Mouse (Mus musculus) hindbrain, embryonic 14.5 days (tissue): ENCODE measurements at regions not wholly inside any gene's neighbourhood (a gene's known extent, or its start where the extent isn't known, plus 50 kb on each side); places are given as distances from the start of the nearest gene placed in this dataset.

ENCODE experiments used
- ATAC-seq: fragments of 200-750 bp; cut with Nextera tagmentation; 2 replicates; pipeline ENCODE4 v1.8.0; 2017; ENCODE audit warnings: moderate number of reproducible peaks, mild to moderate bottlenecking, moderate TSS enrichment, moderate library complexity; ENCODE audit not compliant: low FRiP score
- DNase-seq: peaks from one replicate; pipeline ENCODE4 v3.0.0-alpha.2; 2015; ENCODE audit warnings: low spot score
- H3K27ac ChIP-seq: fragments of 300-500 bp; sonication (generic); 2 replicates; pipeline ENCODE4 v1.5.1; 2014; ENCODE audit warnings: mild to moderate bottlenecking, moderate library complexity
- H3K27me3 ChIP-seq: fragments of 300-500 bp; sonication (generic); 2 replicates; pipeline ENCODE4 v1.6.1; 2014; ENCODE audit warnings: mild to moderate bottlenecking, low read length, mixed read lengths; ENCODE audit not compliant: control insufficient read depth, insufficient read depth
- H3K36me3 ChIP-seq: fragments of 300-500 bp; sonication (generic); replicated peaks from 2 replicates; pipeline ENCODE4 v1.6.1; 2014; ENCODE audit not compliant: control insufficient read depth, insufficient read depth
- H3K4me1 ChIP-seq: fragments of 300-500 bp; sonication (generic); replicated peaks from 2 replicates; pipeline ENCODE4 v1.6.1; 2014; ENCODE audit warnings: antibody characterized with exemption, low read length, mixed read lengths; ENCODE audit not compliant: control insufficient read depth, insufficient read depth
- H3K4me2 ChIP-seq: fragments of 300-500 bp; sonication (generic); replicated peaks from 2 replicates; pipeline ENCODE4 v1.6.1; 2014; ENCODE audit warnings: mild to moderate bottlenecking, moderate library complexity
- H3K4me3 ChIP-seq: fragments of 300-500 bp; sonication (generic); replicated peaks from 2 replicates; pipeline ENCODE4 v1.5.1; 2014; ENCODE audit warnings: mild to moderate bottlenecking, low read length
- H3K9ac ChIP-seq: fragments of 300-500 bp; sonication (generic); 2 replicates; pipeline ENCODE4 v1.6.1; 2014
- H3K9me3 ChIP-seq: fragments of 300-500 bp; sonication (generic); 2 replicates; pipeline ENCODE4 v1.6.1; 2016; ENCODE audit warnings: low read length; ENCODE audit not compliant: control insufficient read depth
- WGBS: fragments of 180-500 bp; shearing (Covaris S2); extraction: QIAGEN DNeasy Blood & Tissue Kit; methylation state at CpG from one replicate; pipeline ENCODE4 v1.1.7; 2014; 5-methylcytosine and 5-hydroxymethylcytosine counted together

DNA sequence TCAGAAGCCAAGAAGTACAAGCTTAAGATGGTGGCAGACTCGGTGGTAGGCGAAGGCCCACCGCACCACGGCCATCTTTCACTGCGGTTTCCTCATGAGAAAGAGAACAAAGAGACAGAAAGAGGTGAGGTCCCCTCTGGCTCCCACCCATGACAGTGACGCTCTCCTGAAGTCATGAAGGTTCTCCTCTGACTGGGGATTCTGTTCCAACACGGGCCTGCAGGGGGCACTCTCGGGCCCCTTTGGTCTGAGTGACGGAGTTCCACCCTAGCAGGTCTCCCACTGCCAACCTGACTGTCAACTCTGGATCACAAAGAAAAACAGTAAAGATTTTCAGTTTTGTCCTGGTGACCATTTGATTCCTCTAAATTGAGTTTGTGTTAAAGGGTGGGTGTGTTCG, 182.9 kb upstream of the Ipo5 start:
- H3K27ac ChIP-seq, result no peak overlapping the region
- DNase-seq (no peak), ATAC-seq (no peak)
- no peak overlapping the region for H3K4me3 ChIP-seq
- no peak overlapping the region for H3K9ac ChIP-seq
- 86% methylated on average over 10 of the region's 10 CpGs for WGBS
- H3K4me1 ChIP-seq, result no peaks in the 10 kb centered on the region
- H3K4me2 ChIP-seq, result no peak overlapping the region
- H3K36me3 ChIP-seq, result no peaks in the 10 kb centered on the region
- H3K27me3 ChIP-seq, result no peaks in the 10 kb centered on the region
- no peaks in the 10 kb centered on the region for H3K9me3 ChIP-seq

DNA sequence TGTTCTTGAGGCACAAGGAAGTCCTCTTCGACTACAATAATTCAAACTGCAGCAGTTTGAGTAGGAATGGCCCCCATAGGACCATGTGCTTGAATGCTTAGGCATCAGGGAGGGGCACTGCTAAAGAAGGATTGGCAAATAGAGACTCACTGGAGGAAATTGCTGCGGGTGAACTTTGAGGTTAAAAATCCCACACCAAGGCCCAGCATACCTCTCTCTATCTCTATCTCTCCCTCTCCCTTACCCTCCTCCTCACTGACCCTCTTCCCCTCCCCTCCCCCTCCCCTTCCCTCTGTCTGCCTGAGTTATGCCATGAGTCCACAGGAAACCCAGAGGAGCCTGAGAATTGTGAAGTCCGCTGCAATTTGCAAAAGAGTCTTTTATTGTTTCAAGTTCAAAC, 180.8 kb upstream of the Ipo5 start:
- no peaks in the 10 kb centered on the region for H3K27me3 ChIP-seq
- H3K4me2 ChIP-seq, result no peak overlapping the region
- H3K4me3 ChIP-seq, result no peak overlapping the region
- no peaks in the 10 kb centered on the region for H3K4me1 ChIP-seq
- H3K9ac ChIP-seq, result no peak overlapping the region
- no peaks in the 10 kb centered on the region for H3K36me3 ChIP-seq
- H3K27ac ChIP-seq, result no peak overlapping the region
- ATAC-seq (no peak), DNase-seq (no peak)
- H3K9me3 ChIP-seq, result no peaks in the 10 kb centered on the region
- 48% methylated on average over 3 of the region's 3 CpGs for WGBS

DNA sequence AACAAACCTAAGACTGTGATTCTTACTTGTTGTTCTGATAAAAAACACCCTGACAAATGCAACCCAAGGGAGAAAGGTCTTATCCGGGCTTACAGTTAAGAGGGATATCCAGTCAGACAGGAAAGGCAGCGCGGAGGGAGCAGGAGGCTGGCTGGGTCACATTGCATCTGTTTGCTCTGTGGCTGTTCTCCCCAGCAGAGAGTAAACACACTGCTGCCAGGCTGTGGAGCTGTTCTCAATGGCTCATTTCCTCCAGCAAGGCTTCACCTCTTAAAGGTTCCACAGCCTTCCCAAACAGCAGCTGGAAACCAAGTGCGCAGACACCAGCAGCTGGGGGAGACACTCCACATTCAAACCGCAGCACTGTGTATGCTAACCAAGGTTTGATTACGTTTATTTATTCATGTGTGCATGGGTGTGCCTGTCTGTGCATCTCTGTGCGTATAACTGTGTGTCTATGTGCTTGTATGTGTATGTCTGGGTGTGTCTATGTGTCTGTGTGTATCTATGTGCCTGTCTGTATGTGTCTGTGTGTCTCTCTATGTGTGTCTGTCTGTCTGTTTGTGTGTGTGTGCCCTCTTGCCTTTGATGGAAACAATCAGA, 179.2 kb upstream of the Ipo5 start:
- H3K27ac ChIP-seq, result no peak overlapping the region
- 73% methylated on average over 7 of the region's 7 CpGs for WGBS
- no peak for ATAC-seq

DNA sequence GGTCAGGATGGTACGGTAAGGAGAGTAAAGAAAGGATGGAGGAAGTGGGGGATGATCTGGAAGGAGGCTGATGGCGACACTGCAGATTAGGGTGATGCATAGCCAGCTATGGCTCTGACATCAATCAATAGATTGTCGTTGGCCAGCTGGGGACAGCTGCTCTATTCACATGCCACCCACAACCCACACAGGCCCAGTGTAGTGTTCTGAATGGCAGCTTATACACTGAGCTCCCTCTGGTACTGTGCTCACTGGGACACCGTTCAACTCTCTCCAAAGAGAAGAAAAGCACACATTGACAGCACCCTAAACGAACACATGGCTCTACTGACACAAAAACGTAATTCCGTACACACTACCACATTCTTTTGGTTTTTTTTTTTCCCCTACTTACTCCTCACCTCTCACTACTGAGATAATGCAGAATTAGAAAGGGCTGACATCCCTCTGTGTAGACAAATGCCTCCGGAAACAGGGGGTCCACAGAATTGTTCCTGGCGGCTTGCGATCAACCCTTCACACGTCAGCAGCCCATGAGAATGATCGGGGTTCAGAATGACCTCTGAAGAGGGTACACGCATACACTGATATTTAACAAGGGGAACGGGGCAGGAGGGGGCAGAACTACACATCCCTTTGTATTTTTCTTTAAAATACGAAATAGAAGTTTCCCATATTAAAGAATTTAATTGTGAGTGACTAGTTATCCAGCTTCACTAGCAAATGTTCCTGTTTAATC, 178.5 kb upstream of the Ipo5 start:
- Histone ChIP-seq H3K4me3 (no peak overlapping the region), H3K27ac (no peak overlapping the region), H3K9ac (no peak overlapping the region), H3K36me3 (no peaks in the 10 kb centered on the region), H3K27me3 (no peaks in the 10 kb centered on the region), H3K4me2 (no peak overlapping the region), H3K9me3 (no peaks in the 10 kb centered on the region), H3K4me1 (no peaks in the 10 kb centered on the region)
- WGBS, result 62% methylated on average over 15 of the region's 15 CpGs
- no peak for ATAC-seq
- no peak for DNase-seq

More for the DNA sequence above, 179.2 kb upstream of the Ipo5 start:
- H3K4me2 ChIP-seq, result no peak overlapping the region
- no peak for DNase-seq
- no peaks in the 10 kb centered on the region for H3K9me3 ChIP-seq
- H3K4me1 ChIP-seq, result no peaks in the 10 kb centered on the region
- H3K4me3 ChIP-seq, result no peak overlapping the region
- H3K27me3 ChIP-seq, result no peaks in the 10 kb centered on the region
- H3K9ac ChIP-seq, result no peak overlapping the region
- H3K36me3 ChIP-seq, result no peaks in the 10 kb centered on the region

DNA sequence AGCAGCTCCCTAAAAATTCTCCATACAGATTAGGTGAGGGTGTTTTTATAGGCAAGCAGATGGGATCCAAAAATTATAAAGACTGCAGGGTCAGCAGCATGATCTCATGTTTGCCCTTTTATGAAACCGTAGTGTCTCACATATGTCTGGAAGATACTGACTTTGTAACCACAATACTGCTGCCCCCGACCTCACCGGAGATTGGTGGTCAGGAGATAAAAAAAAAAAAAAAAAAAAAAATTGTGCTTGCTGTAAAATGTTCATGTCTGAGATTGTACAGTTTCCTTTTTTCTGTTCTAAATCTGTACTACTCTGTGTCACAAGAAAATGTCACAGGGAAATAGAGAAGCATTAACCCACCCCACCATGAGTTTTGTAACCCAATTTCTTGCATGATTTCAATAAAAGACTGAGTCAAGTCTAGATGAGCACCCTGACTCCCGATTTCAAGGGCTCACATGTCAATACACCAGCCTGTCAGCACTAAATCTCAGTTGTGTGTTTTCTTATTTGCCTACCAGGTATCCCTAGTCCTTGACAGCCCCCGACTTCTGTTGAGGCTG, 169.5 kb upstream of the Ipo5 start:
- no peak overlapping the region for H3K9ac ChIP-seq
- DNase-seq, result no peak
- H3K4me2 ChIP-seq, result no peak overlapping the region
- H3K9me3 ChIP-seq, result no peaks in the 10 kb centered on the region
- no peak overlapping the region for H3K27ac ChIP-seq
- no peaks in the 10 kb centered on the region for H3K4me1 ChIP-seq
- no peaks in the 10 kb centered on the region for H3K27me3 ChIP-seq
- H3K4me3 ChIP-seq, result no peak overlapping the region
- 90% methylated on average over 5 of the region's 5 CpGs for WGBS
- ATAC-seq, result no peak
- H3K36me3 ChIP-seq, result no peaks in the 10 kb centered on the region

DNA sequence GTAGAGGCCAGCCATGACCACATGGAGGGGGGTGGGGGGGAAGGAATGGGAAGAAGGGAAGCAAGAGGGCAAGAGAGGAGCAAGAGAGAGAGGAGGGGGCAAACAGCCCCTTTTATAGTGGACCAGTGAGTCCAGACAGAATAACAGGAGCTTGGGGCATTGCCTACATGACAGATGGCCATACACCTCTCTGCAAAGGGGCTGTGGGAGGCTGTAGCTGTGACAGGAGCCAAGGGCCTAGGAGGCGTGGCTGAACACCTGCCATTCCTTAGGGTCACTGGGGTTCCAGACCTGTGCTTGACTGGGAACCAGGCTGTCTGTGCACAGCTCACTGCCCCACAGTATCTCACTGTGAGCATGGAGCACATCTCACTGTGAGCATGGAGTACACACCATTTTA, 157.0 kb upstream of the Ipo5 start:
- WGBS, result 76% methylated on average over 1 of the region's 1 CpGs
- H3K4me3 ChIP-seq, result no peak overlapping the region

DNA sequence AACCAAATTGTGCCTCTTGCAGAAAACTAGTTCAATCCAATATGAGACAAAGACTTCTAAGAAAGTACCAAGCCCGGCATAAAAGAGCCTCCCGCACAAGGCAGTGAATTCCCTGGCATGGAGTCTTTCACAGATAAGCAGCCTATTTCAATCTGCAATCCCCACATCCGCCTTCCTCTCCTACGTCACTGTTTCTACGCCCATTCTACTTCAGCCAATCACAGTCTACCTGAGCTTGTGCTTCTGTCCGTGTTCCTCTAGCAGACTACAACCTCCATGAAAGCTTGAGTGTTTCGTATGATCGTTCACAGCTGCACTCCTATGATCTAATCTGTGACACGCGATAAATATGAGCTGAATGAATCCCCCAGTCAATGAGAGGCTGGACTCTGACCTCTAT, 155.6 kb upstream of the Ipo5 start:
- H3K4me3 ChIP-seq, result no peak overlapping the region
- no peak for ATAC-seq

More for the DNA sequence above, 157.0 kb upstream of the Ipo5 start:
- no peaks in the 10 kb centered on the region for H3K9me3 ChIP-seq
- H3K36me3 ChIP-seq, result no peaks in the 10 kb centered on the region
- no peak for DNase-seq
- H3K27me3 ChIP-seq, result no peaks in the 10 kb centered on the region
- no peak overlapping the region for H3K9ac ChIP-seq
- no peak for ATAC-seq
- H3K4me1 ChIP-seq, result no peaks in the 10 kb centered on the region
- no peak overlapping the region for H3K27ac ChIP-seq
- H3K4me2 ChIP-seq, result no peak overlapping the region

DNA sequence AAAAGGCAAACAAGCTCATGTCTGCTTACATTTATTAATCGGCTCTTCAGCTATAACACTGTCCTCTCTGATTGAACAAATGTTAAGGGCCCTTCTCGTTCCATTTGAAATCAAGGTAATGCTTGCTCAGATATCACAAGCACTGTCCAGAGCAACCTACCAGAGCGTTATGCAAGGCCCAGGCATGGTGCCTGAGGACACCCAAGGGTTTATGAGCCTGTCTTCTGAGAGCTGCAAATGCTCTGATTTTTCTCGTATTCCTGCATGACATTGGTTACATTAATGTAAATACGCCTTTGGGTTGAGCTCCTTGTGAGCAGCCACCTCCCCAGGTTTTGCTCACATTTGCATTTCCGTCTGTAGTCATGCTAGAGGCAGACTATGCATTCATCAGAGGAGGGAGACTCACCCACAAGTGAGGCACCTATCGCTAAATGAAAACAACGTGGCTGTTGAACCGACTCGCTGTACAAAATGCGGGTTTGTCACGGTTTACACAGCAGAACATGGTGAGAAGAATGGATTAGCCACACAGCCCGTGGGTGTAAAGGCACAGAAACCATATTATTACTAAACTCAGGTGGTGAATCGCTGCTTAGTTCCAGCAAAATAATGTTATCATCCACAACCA, 152.7 kb upstream of the Ipo5 start:
- DNase-seq (no peak), ATAC-seq (no peak)
- no peak overlapping the region for H3K4me3 ChIP-seq
- no peaks in the 10 kb centered on the region for H3K36me3 ChIP-seq
- no peak overlapping the region for H3K4me2 ChIP-seq
- no peaks in the 10 kb centered on the region for H3K9me3 ChIP-seq
- WGBS, result 63% methylated on average over 14 of the region's 14 CpGs
- no peak overlapping the region for H3K9ac ChIP-seq
- H3K27ac ChIP-seq, result no peak overlapping the region
- H3K27me3 ChIP-seq, result no peaks in the 10 kb centered on the region
- no peaks in the 10 kb centered on the region for H3K4me1 ChIP-seq

More for the DNA sequence above, 155.6 kb upstream of the Ipo5 start:
- no peaks in the 10 kb centered on the region for H3K36me3 ChIP-seq
- H3K9ac ChIP-seq, result no peak overlapping the region
- 80% methylated on average over 10 of the region's 10 CpGs for WGBS
- no peak for DNase-seq
- H3K4me2 ChIP-seq, result no peak overlapping the region
- H3K4me1 ChIP-seq, result no peaks in the 10 kb centered on the region
- no peak overlapping the region for H3K27ac ChIP-seq
- no peaks in the 10 kb centered on the region for H3K9me3 ChIP-seq
- H3K27me3 ChIP-seq, result no peaks in the 10 kb centered on the region

DNA sequence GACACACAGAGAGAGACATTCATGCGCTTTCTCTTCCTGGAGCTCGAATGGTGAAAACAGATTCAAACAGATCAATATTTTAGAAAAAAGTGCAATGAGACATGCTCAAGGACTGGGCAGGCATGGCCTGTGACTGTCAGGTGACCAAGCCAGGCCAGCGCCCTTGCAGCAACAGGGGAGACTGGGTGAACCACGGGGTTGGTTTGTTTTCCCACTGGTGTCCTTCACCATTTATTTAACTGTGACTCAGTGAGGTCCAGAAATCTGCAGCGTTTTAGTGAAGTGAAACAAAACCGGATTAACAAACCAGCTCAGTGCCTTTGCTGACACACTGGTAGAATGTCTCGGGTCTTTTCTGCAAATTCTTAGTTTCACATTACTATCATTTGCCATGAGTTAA, 148.9 kb upstream of the Ipo5 start:
- H3K36me3 ChIP-seq, result no peaks in the 10 kb centered on the region
- H3K4me2 ChIP-seq, result no peak overlapping the region
- no peaks in the 10 kb centered on the region for H3K27me3 ChIP-seq
- no peak overlapping the region for H3K9ac ChIP-seq
- ATAC-seq, result no peak
- H3K4me1 ChIP-seq, result no peaks in the 10 kb centered on the region
- H3K9me3 ChIP-seq, result no peaks in the 10 kb centered on the region
- no peak overlapping the region for H3K27ac ChIP-seq
- WGBS, result 79% methylated on average over 7 of the region's 7 CpGs
- DNase-seq, result no peak
- no peak overlapping the region for H3K4me3 ChIP-seq
